Mouse (Mus musculus) CH12.LX (cell line): ENCODE measurements at regions not wholly inside any gene's neighbourhood (a gene's known extent, or its start where the extent isn't known, plus 50 kb on each side); places are given as distances from the start of the nearest gene placed in this dataset.

Experiments
- JUND ChIP-seq: conservative IDR thresholded peaks from 2 replicates; pipeline ENCODE4 v1.6.1; 2011; ENCODE audit warnings: low read depth, low read length, improper control_type of control experiment
- MYC ChIP-seq: IDR thresholded peaks from 2 replicates; pipeline ENCODE4 v1.6.1; 2011; ENCODE audit warnings: low read depth, mild to moderate bottlenecking, improper control_type of control experiment, low read length
- NRF1 ChIP-seq: IDR thresholded peaks from 2 replicates; pipeline ENCODE4 v1.6.1; 2014; ENCODE audit warnings: low read depth, mild to moderate bottlenecking, inconsistent platforms, low read length, improper control_type of control experiment, moderate library complexity
- POLR2A ChIP-seq: IDR thresholded peaks from 2 replicates; pipeline ENCODE4 v1.6.1; 2011; ENCODE audit warnings: low read depth, mild to moderate bottlenecking, improper control_type of control experiment, low read length
- RCOR1 ChIP-seq: conservative IDR thresholded peaks from 2 replicates; pipeline ENCODE4 v1.6.1; 2012; ENCODE audit warnings: low read depth, mild to moderate bottlenecking, inconsistent platforms, low read length, improper control_type of control experiment
- ZNF384 ChIP-seq: IDR thresholded peaks from 2 replicates; pipeline ENCODE4 v1.6.1; 2012; ENCODE audit warnings: low read depth, low read length, improper control_type of control experiment, inconsistent platforms

- TF ChIP-seq POLR2A (no peak), JUND (no peak), NRF1 (no peak), RCOR1 (no peak), ZNF384 (no peak), MYC (no peak)
Observed at GRCm38 (mm10) chr16:78229013-78229412, 72.3 kb upstream of the Cxadr start.
